Mouse (Mus musculus): ENCODE data around the gene Tmem50a. TPM values are rescaled to one million over a fixed set of nuclear protein-coding genes. Genes with fewer than 3 reads are reported as not detected.
"Not testable (repeated sequence)": the region's sequence is repeated elsewhere in the genome, so short reads cannot be mapped to it uniquely, and the experiment has no call there.

The Tmem50a gene
- polyA plus RNA-seq, 1 experiment from 2014 or later, result 218 TPM

DNA sequence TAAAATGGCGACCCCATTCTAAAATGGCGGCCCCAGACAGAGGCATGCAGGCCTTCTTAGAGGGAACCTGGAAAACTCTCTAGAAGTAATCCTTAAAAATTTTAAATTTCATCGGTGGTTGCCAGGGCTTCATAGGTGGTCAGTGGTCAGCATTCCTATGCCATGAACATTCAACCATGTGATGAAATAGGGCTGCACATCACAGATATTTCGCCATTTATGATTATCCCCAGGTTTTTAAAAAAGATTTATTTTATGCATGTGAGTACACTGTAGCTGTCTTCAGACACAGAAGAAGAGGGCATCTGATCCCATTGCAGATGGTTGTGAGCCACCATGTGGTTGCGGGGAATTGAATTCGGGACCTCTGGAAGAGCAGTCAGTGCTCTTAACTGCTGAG lies 5.8 kb upstream of the Tmem50a start:
- H3K36me3 ChIP-seq (replicated peaks), result peaks cover 6% of the 10 kb centered on the region; the same call in 1 of the 2 replicates
- no peak overlapping the region for H3K27ac ChIP-seq
- whole genome bisulfite sequencing, result 96% methylated on average over 6 of the region's 6 CpGs
- H3K9me3 ChIP-seq, result no peaks in the 10 kb centered on the region
- no peak overlapping the region for H3K9ac ChIP-seq
- no peak for ATAC-seq (replicated peaks)
- no peak overlapping the region for H3K4me3 ChIP-seq
- H3K4me2 ChIP-seq, result no peak overlapping the region
- peaks cover 18% of the 10 kb centered on the region for H3K4me1 ChIP-seq
- no peaks in the 10 kb centered on the region for H3K27me3 ChIP-seq (replicated peaks)

DNA sequence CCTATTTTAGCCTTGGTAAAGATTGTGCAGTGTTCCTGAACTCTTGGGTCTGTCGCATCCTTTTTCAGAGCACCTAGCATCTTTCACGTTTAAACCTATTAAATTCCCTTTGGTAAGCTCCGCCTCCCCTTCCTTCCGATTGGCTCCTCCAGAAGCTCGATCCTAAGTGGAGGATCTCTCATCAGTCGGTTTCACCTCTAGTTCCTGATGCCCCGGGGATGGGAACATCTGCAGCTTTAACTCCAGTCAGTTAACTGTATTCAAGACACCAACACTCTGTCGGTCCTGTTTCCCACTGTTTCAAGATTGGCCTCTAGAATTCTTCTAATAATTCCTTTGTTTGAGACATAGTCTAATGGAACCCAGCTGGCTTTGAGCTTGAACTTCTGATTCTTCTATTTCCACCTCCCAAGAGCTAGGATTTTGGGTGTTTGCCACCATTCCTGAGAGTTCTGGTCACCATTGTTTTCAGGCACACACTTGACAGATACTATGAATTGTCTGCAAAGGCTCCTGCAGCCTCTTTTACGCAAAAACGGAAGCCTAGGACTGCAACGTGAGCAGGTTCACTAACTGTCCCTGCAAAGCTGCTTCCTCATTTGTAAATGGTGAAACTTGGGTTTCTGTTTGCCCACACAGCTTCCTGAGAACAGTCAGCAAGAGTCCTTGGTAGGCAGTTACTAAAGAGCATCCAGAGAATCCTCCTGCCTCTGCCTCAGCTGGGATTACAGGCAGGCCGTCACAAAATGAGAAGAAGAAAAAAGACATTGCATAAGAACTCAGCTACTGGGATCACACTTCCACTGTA lies 5.1 kb upstream of the Tmem50a start:
- Histone ChIP-seq H3K27me3 (replicated peaks) (no peaks in the 10 kb centered on the region), H3K9me3 (no peaks in the 10 kb centered on the region), H3K4me1 (peaks cover 15% of the 10 kb centered on the region), H3K36me3 (replicated peaks) (no peaks in the 10 kb centered on the region), H3K4me3 (no peak overlapping the region), H3K27ac (no peak overlapping the region), H3K9ac (no peak overlapping the region), H3K4me2 (no peak overlapping the region)
- WGBS, result 46% methylated on average over 12 of the region's 12 CpGs
- no peak for ATAC-seq (replicated peaks)

- H3K36me3 ChIP-seq (replicated peaks), result no peaks in the 10 kb centered on the region
- H3K4me3 ChIP-seq, result no peak overlapping the region
- WGBS, result 69% methylated on average over 7 of the region's 7 CpGs
- H3K9ac ChIP-seq, result no peak overlapping the region
- H3K4me2 ChIP-seq, result no peak overlapping the region
- H3K27ac ChIP-seq, result no peak overlapping the region
- H3K4me1 ChIP-seq, result peaks cover 18% of the 10 kb centered on the region
- no peaks in the 10 kb centered on the region for H3K27me3 ChIP-seq (replicated peaks)
- H3K9me3 ChIP-seq, result no peaks in the 10 kb centered on the region
- no peak for ATAC-seq (replicated peaks)
Observed at GRCm38 (mm10) chr4:134918381-134918780, 3.6 kb upstream of the Tmem50a start.

GRCm38 (mm10) chr4:134917194-134917593 lies 2.4 kb upstream of the Tmem50a start:
- Histone ChIP-seq H3K36me3 (replicated peaks) (no peaks in the 10 kb centered on the region; the same call in 1 of the 2 replicates), H3K4me3 (no peak overlapping the region), H3K27me3 (replicated peaks) (no peaks in the 10 kb centered on the region), H3K9ac (no peak overlapping the region), H3K4me2 (no peak overlapping the region), H3K9me3 (no peaks in the 10 kb centered on the region), H3K27ac (no peak overlapping the region), H3K4me1 (peaks cover 17% of the 10 kb centered on the region)
- WGBS, result 86% methylated on average over 3 of the region's 3 CpGs
- no peak for ATAC-seq (replicated peaks)

DNA sequence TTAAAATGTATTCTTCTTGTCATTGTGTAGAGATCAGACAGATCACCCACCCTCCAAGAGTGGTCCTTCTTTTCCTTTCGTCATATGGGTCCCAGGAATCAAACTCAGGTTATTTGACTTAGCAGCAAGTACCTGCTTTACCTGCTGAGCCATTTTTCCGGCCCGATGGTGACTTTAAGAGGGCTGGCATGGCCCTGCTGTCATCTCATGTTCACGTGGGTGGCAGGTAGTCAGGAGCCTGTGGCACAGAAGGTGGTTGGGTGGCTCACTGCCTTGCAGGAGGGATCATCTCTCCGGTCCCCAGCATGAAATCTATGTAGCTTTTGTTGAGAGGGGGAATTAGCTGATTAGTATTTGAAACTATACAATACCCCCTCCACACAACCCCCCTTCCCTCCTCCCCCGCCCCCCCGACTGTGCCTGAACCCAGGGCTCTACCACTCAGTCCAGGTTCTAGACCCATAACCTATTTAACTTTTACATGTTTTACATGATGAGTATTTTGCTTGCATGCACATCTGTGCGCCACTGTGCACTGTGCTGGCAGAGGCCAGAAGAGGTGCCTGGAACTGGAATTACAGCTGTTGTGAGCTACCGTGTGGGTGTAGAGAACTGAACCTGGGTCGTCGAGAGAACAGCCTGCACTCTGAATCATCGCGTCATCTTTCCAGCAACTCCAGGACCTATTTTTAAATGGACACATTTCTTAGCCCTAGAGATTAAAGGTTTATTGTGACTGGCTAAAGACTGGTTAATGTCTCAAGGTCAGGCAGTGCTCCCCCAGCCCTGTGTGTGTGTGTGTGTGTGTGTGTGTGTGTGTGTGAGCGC lies 613 bp upstream of the Tmem50a start:
- Histone ChIP-seq H3K9ac (peak overlapping the region; percentile 80), H3K4me2 (peak overlapping the region; percentile 63), H3K27me3 (replicated peaks) (no peaks in the 10 kb centered on the region), H3K9me3 (no peaks in the 10 kb centered on the region), H3K36me3 (replicated peaks) (no peaks in the 10 kb centered on the region; the same call in 1 of the 2 replicates), H3K27ac (peak overlapping the region; percentile 86), H3K4me3 (peak overlapping the region; percentile 76), H3K4me1 (peaks cover 17% of the 10 kb centered on the region)
- WGBS, result 55% methylated on average over 14 of the region's 14 CpGs
- ATAC-seq (replicated peaks), result peak; percentile 53

GRCm38 (mm10) chr4:134914122-134914863 lies 531 bp downstream of the Tmem50a start:
- peak; percentile 66 for ATAC-seq (replicated peaks)
- Histone ChIP-seq H3K27ac (peak overlapping the region; percentile 86), H3K9me3 (no peaks in the 10 kb centered on the region), H3K9ac (peak overlapping the region; percentile 80), H3K4me2 (peak overlapping the region; percentile 63), H3K36me3 (replicated peaks) (peaks cover 3% of the 10 kb centered on the region), H3K4me3 (peak overlapping the region; percentile 76), H3K27me3 (replicated peaks) (no peaks in the 10 kb centered on the region), H3K4me1 (peaks cover 17% of the 10 kb centered on the region)
- WGBS, result under 1% methylated on average over 43 of the region's 43 CpGs

DNA sequence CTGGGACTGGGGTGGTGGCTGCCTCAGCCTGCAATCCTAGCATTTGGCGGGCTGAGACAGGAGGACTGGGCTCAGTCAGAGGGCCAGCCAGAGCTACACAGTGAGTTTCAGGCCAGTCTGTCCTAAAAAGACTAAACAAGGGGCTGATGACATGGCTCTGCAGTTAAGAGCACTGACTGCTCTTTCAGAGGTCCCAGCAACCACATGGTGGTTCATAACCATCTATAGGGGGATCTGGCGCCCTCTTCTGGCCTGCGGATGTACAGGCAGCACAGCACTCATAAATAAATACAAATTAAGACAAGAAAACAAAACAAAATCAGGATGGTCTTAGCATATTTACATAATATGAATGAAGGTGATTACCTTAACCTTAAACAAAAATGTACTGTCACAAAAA lies 1.4 kb downstream of the Tmem50a start:
- 0 out of 2 replicates have a peak overlapping the region, but pooled peaks have one; percentile 80 for H3K9ac ChIP-seq
- no peaks in the 10 kb centered on the region for H3K9me3 ChIP-seq
- H3K27ac ChIP-seq, result no peak overlapping the region
- no peak for ATAC-seq (replicated peaks)
- H3K27me3 ChIP-seq (replicated peaks), result no peaks in the 10 kb centered on the region
- peak overlapping the region; percentile 63 for H3K4me2 ChIP-seq
- H3K4me1 ChIP-seq, result peaks cover 17% of the 10 kb centered on the region
- H3K36me3 ChIP-seq (replicated peaks), result peaks cover 12% of the 10 kb centered on the region
- peak overlapping the region; percentile 76 for H3K4me3 ChIP-seq
- WGBS, result 30% methylated on average over 3 of the region's 3 CpGs

- H3K27ac ChIP-seq; H3K4me3 ChIP-seq; H3K9me3 ChIP-seq; ATAC-seq (replicated peaks); H3K27me3 ChIP-seq (replicated peaks); H3K9ac ChIP-seq; H3K4me2 ChIP-seq: not testable (repeated sequence)
- Histone ChIP-seq H3K4me1 (peaks cover 17% of the 10 kb centered on the region), H3K36me3 (replicated peaks) (peaks cover 26% of the 10 kb centered on the region)
- WGBS, result 97% methylated on average over 8 of the region's 8 CpGs
Observed at GRCm38 (mm10) chr4:134911406-134911805, 3.4 kb downstream of the Tmem50a start.

- Histone ChIP-seq H3K9ac (no peak overlapping the region), H3K36me3 (replicated peaks) (peaks cover 60% of the 10 kb centered on the region), H3K27me3 (replicated peaks) (no peaks in the 10 kb centered on the region), H3K9me3 (no peaks in the 10 kb centered on the region), H3K4me2 (no peak overlapping the region), H3K4me1 (no peaks in the 10 kb centered on the region), H3K27ac (no peak overlapping the region), H3K4me3 (no peak overlapping the region)
- no peak for ATAC-seq (replicated peaks)
- WGBS, result 70% methylated on average over 7 of the region's 7 CpGs
Observed at GRCm38 (mm10) chr4:134903046-134903445, 11.8 kb downstream of the Tmem50a start.

DNA sequence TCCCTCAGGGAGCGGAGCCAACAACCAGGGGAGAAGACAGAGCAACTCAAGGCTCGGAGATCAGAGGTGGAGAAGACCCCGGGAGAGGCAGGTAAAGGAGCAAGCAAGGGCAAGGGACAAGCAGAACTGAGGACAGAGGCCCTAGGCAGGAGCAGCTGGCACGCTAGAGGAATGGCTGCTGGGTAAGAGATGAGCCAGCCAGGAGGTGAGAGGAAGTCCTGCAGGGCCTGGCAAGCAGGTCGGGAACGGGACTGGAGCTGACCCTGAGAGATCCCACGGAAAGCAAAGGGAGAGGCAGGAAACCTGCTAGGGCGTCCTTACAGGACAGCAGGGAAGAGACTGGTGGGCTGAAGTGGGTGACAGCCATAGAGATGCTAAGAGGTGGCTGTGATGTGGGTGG lies 13.7 kb downstream of the Tmem50a start:
- ATAC-seq (replicated peaks), result no peak
- Histone ChIP-seq H3K9ac (no peak overlapping the region), H3K4me3 (no peak overlapping the region), H3K9me3 (no peaks in the 10 kb centered on the region), H3K4me1 (no peaks in the 10 kb centered on the region), H3K4me2 (no peak overlapping the region), H3K36me3 (replicated peaks) (peaks cover 64% of the 10 kb centered on the region), H3K27ac (no peak overlapping the region), H3K27me3 (replicated peaks) (no peaks in the 10 kb centered on the region)
- 94% methylated on average over 8 of the region's 8 CpGs for WGBS

- Histone ChIP-seq H3K9ac (no peak overlapping the region), H3K27ac (no peak overlapping the region), H3K4me1 (no peaks in the 10 kb centered on the region), H3K27me3 (replicated peaks) (no peaks in the 10 kb centered on the region), H3K36me3 (replicated peaks) (peaks cover 46% of the 10 kb centered on the region), H3K9me3 (no peaks in the 10 kb centered on the region), H3K4me2 (no peak overlapping the region), H3K4me3 (no peak overlapping the region)
- WGBS, result 90% methylated on average over 6 of the region's 6 CpGs
- no peak for ATAC-seq (replicated peaks)
Observed at GRCm38 (mm10) chr4:134897256-134897655, 17.6 kb downstream of the Tmem50a start.

DNA sequence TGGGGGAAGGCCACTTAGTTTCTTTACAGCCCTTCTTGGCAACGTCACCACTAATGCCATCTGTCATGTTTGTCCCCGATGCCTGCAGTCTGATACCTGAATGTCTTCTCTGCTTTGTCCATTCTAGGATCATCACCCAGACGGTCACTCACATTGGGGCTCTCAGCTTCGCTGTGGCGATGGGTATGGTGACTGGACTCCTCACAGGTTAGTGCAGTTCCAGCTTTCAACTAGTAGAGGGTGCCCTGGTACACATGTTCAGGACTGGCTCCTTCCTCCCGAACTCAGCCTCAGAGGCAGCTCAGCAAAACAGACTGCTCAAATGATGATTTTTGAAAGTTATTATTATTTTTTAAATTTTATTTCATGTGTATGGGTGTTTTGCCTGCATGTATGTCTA lies 22.7 kb downstream of the Tmem50a start:
- H3K4me2 ChIP-seq, result no peak overlapping the region
- 77% methylated on average over 6 of the region's 6 CpGs for WGBS
- H3K36me3 ChIP-seq (replicated peaks), result peaks cover 12% of the 10 kb centered on the region
- H3K27ac ChIP-seq, result no peak overlapping the region
- ATAC-seq (replicated peaks), result no peak
- no peaks in the 10 kb centered on the region for H3K27me3 ChIP-seq (replicated peaks)
- H3K9me3 ChIP-seq, result no peaks in the 10 kb centered on the region
- no peaks in the 10 kb centered on the region for H3K4me1 ChIP-seq
- H3K9ac ChIP-seq, result no peak overlapping the region
- no peak overlapping the region for H3K4me3 ChIP-seq
